Mouse (Mus musculus): Measurements from ENCODE around the gene Srrm4. TPM values are rescaled to one million over a fixed set of nuclear protein-coding genes. Genes with fewer than 3 reads are reported as not detected.

The Srrm4 gene
- polyA plus RNA-seq, 1 experiment, result not detected

GRCm38 (mm10) chr5:116518047-116518446 lies 73.6 kb downstream of the Srrm4 start:
- H3K27me3 ChIP-seq (ENCODE audit: control insufficient read depth, insufficient read depth, low read length), result no peaks in the 10 kb centered on the region
- H3K4me1 ChIP-seq (ENCODE audit: control insufficient read depth, insufficient read depth, insufficient read length), result no peaks in the 10 kb centered on the region
- WGBS, result 29% methylated on average over 4 of the region's 4 CpGs
- no peak for DNase-seq (ENCODE audit: low read depth in 1 of 2, low spot score in 2 of 2)
- no peaks in the 10 kb centered on the region for H3K36me3 ChIP-seq (ENCODE audit: control insufficient read depth, insufficient read depth, low read length)
- no peak overlapping the region for H3K4me3 ChIP-seq (ENCODE audit: extremely low read depth, insufficient read depth, insufficient read length)
- no peak overlapping the region for H3K27ac ChIP-seq (ENCODE audit: insufficient read depth, low read length)
- no peak for TF ChIP-seq POLR2A (IDR thresholded peaks at IDR 0.05; ENCODE audit: low read depth, low read length)
- TF ChIP-seq CTCF (IDR thresholded peaks at IDR 0.05; ENCODE audit: extremely low read depth, insufficient read depth, insufficient read length, insufficient replicate concordance), result no peak

GRCm38 (mm10) chr5:116512135-116512534 lies 79.5 kb downstream of the Srrm4 start:
- Histone ChIP-seq H3K4me3 (ENCODE audit: extremely low read depth, insufficient read depth, insufficient read length) (no peak overlapping the region), H3K4me1 (ENCODE audit: control insufficient read depth, insufficient read depth, insufficient read length) (no peaks in the 10 kb centered on the region), H3K27me3 (ENCODE audit: control insufficient read depth, insufficient read depth, low read length) (no peaks in the 10 kb centered on the region), H3K27ac (ENCODE audit: insufficient read depth, low read length) (no peak overlapping the region), H3K36me3 (ENCODE audit: control insufficient read depth, insufficient read depth, low read length) (no peaks in the 10 kb centered on the region)
- WGBS, result 80% methylated on average over 4 of the region's 4 CpGs
- TF ChIP-seq CTCF (IDR thresholded peaks at IDR 0.05; ENCODE audit: extremely low read depth, insufficient read depth, insufficient read length, insufficient replicate concordance) (no peak), POLR2A (IDR thresholded peaks at IDR 0.05; ENCODE audit: low read depth, low read length) (no peak)
- DNase-seq (ENCODE audit: low read depth in 1 of 2, low spot score in 2 of 2), result no peak

GRCm38 (mm10) chr5:116510229-116510628 lies 81.4 kb downstream of the Srrm4 start:
- Histone ChIP-seq H3K27ac (ENCODE audit: insufficient read depth, low read length) (no peak overlapping the region), H3K36me3 (ENCODE audit: control insufficient read depth, insufficient read depth, low read length) (no peaks in the 10 kb centered on the region), H3K27me3 (ENCODE audit: control insufficient read depth, insufficient read depth, low read length) (no peaks in the 10 kb centered on the region), H3K4me1 (ENCODE audit: control insufficient read depth, insufficient read depth, insufficient read length) (no peaks in the 10 kb centered on the region), H3K4me3 (ENCODE audit: extremely low read depth, insufficient read depth, insufficient read length) (no peak overlapping the region)
- DNase-seq (ENCODE audit: low read depth in 1 of 2, low spot score in 2 of 2), result no peak
- TF ChIP-seq CTCF (IDR thresholded peaks at IDR 0.05; ENCODE audit: extremely low read depth, insufficient read depth, insufficient read length, insufficient replicate concordance), result no peak
- no peak for TF ChIP-seq POLR2A (IDR thresholded peaks at IDR 0.05; ENCODE audit: low read depth, low read length)
- WGBS, result 82% methylated on average over 5 of the region's 5 CpGs

- Histone ChIP-seq H3K4me1 (ENCODE audit: control insufficient read depth, insufficient read depth, insufficient read length) (no peaks in the 10 kb centered on the region), H3K27me3 (ENCODE audit: control insufficient read depth, insufficient read depth, low read length) (no peaks in the 10 kb centered on the region), H3K4me3 (ENCODE audit: extremely low read depth, insufficient read depth, insufficient read length) (no peak overlapping the region), H3K36me3 (ENCODE audit: control insufficient read depth, insufficient read depth, low read length) (no peaks in the 10 kb centered on the region), H3K27ac (ENCODE audit: insufficient read depth, low read length) (no peak overlapping the region)
- WGBS, result 79% methylated on average over 15 of the region's 15 CpGs
- TF ChIP-seq CTCF (IDR thresholded peaks at IDR 0.05; ENCODE audit: extremely low read depth, insufficient read depth, insufficient read length, insufficient replicate concordance) (no peak), POLR2A (IDR thresholded peaks at IDR 0.05; ENCODE audit: low read depth, low read length) (no peak)
- DNase-seq (ENCODE audit: low read depth in 1 of 2, low spot score in 2 of 2), result no peak
Measured at GRCm38 (mm10) chr5:116501342-116501741, 90.3 kb downstream of the Srrm4 start.

GRCm38 (mm10) chr5:116498880-116499640 lies 92.6 kb downstream of the Srrm4 start:
- Histone ChIP-seq H3K4me3 (ENCODE audit: extremely low read depth, insufficient read depth, insufficient read length) (no peak overlapping the region), H3K27me3 (ENCODE audit: control insufficient read depth, insufficient read depth, low read length) (no peaks in the 10 kb centered on the region), H3K27ac (ENCODE audit: insufficient read depth, low read length) (no peak overlapping the region), H3K4me1 (ENCODE audit: control insufficient read depth, insufficient read depth, insufficient read length) (no peaks in the 10 kb centered on the region), H3K36me3 (ENCODE audit: control insufficient read depth, insufficient read depth, low read length) (no peaks in the 10 kb centered on the region)
- no peak for DNase-seq (ENCODE audit: low read depth in 1 of 2, low spot score in 2 of 2)
- TF ChIP-seq CTCF (IDR thresholded peaks at IDR 0.05; ENCODE audit: extremely low read depth, insufficient read depth, insufficient read length, insufficient replicate concordance) (no peak), POLR2A (IDR thresholded peaks at IDR 0.05; ENCODE audit: low read depth, low read length) (no peak)
- WGBS, result 85% methylated on average over 19 of the region's 19 CpGs

- no peaks in the 10 kb centered on the region for H3K4me1 ChIP-seq (ENCODE audit: control insufficient read depth, insufficient read depth, insufficient read length)
- no peaks in the 10 kb centered on the region for H3K27me3 ChIP-seq (ENCODE audit: control insufficient read depth, insufficient read depth, low read length)
- H3K27ac ChIP-seq (ENCODE audit: insufficient read depth, low read length), result no peak overlapping the region
- no peaks in the 10 kb centered on the region for H3K36me3 ChIP-seq (ENCODE audit: control insufficient read depth, insufficient read depth, low read length)
- H3K4me3 ChIP-seq (ENCODE audit: extremely low read depth, insufficient read depth, insufficient read length), result no peak overlapping the region
- WGBS, result 76% methylated on average over 5 of the region's 5 CpGs
- no peak for DNase-seq (ENCODE audit: low read depth in 1 of 2, low spot score in 2 of 2)
- TF ChIP-seq POLR2A (IDR thresholded peaks at IDR 0.05; ENCODE audit: low read depth, low read length) (no peak), CTCF (IDR thresholded peaks at IDR 0.05; ENCODE audit: extremely low read depth, insufficient read depth, insufficient read length, insufficient replicate concordance) (no peak)
Measured at GRCm38 (mm10) chr5:116497866-116498265, 93.8 kb downstream of the Srrm4 start.

GRCm38 (mm10) chr5:116497205-116497604 lies 94.4 kb downstream of the Srrm4 start:
- Histone ChIP-seq H3K4me1 (ENCODE audit: control insufficient read depth, insufficient read depth, insufficient read length) (no peaks in the 10 kb centered on the region), H3K27me3 (ENCODE audit: control insufficient read depth, insufficient read depth, low read length) (no peaks in the 10 kb centered on the region), H3K36me3 (ENCODE audit: control insufficient read depth, insufficient read depth, low read length) (no peaks in the 10 kb centered on the region), H3K27ac (ENCODE audit: insufficient read depth, low read length) (no peak overlapping the region), H3K4me3 (ENCODE audit: extremely low read depth, insufficient read depth, insufficient read length) (no peak overlapping the region)
- no peak for DNase-seq (ENCODE audit: low read depth in 1 of 2, low spot score in 2 of 2)
- TF ChIP-seq POLR2A (IDR thresholded peaks at IDR 0.05; ENCODE audit: low read depth, low read length) (no peak), CTCF (IDR thresholded peaks at IDR 0.05; ENCODE audit: extremely low read depth, insufficient read depth, insufficient read length, insufficient replicate concordance) (no peak)
- 20% methylated on average over 7 of the region's 7 CpGs for WGBS
